Mouse (Mus musculus): ENCODE data around the gene B4galnt1.
"Not testable (repeated sequence)": the region's sequence is repeated elsewhere in the genome, so short reads cannot be mapped to it uniquely, and the experiment has no call there.

B4galnt1 gene

DNA sequence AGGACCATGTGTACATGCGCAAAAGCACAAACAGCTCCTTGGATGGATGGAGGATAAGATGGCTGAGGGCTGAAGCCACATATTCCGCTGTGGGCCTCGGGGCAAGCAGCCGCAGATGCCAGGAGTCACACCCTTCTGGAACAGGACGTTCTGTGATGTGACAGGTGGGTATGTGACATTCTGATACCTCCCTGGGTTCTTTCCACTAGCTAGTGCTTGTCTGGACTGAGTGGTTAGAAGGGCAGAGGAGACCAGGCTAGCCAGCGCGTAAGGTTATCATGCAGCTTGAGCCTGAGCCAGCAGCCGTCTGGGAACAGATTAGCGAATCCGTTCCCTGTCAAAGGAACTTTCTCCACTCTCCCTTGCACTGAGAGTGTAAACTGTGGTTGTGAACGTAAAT lies 24.1 kb upstream of the B4galnt1 start:
- CTCF ChIA-PET, result interaction anchor here (0.5 to 1.2 kb wide), 4 partner anchors 9 to 21 kb away, joined by 3 to 5 read pairs (median 4); no protein-coding TSS in a partner anchor

DNA sequence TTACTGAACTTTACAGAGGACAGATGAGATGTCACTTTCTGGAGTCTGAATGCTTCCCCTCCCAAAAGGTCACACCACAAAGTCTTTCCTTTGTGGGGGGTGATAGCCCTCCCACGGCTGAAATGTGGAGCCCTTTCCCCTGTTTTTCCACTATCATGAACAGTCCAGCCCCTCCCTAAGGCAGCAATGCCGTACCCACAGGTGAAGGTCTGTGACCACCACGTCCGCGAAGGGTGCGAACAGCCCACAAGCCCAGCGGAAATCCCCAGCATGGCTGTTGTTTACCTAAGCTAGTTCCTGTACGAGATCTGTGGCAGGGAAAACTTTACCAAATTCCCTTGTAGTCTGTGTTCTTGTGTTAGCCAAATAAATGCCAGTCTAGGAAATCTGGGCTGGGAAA lies 23.5 kb upstream of the B4galnt1 start:
- CTCF ChIA-PET, result interaction anchor here (1.2 kb wide), 1 partner anchor 18 kb away, joined by 3 read pairs; no protein-coding TSS in a partner anchor

DNA sequence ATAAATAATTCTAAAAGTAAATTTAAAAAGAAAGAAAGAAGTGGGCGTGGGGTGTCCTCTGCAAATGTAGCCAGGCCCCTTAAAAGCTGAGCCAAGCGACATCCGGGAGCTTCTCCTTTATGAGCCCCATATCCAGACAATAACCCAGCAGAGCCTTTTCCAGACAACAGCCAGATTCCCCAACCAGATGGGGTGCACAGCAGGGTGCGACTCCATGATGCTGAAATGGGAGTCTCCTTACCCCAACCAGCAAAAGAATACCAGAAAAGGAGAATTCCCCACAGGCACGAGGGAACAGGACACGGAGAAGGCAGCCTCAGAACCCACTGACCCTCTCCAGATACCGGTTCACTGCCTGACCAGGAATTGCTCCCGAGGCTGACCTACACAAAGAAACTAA lies 21.8 kb upstream of the B4galnt1 start:
- CTCF ChIA-PET, result interaction anchor here (0.5 to 0.7 kb wide), 4 partner anchors 23 to 990 kb away, joined by 3 to 18 read pairs (median 6); no protein-coding TSS in a partner anchor

GRCm38 (mm10) chr10:127144536-127144935 lies 20.5 kb upstream of the B4galnt1 start:
- CTCF ChIA-PET, result no interaction called here

DNA sequence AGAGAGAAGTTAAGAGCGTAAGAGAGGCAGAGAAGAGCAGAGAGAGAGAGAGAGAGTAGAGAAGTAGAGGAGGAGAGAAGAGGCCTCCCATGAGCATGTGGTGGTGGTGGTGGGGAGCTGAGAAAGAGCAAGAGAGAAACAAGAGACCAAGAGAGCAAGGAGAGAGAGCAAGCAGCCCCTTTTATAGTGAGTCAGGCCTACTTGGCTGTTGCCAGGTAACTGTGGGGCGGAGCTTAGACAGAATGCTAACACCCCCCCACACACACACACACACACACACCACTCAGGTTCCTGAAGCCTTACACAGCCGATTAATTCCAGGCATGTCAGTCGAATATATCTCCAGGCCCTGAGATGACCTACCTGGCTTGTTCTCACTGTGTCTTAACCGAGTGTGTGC lies 19.7 kb upstream of the B4galnt1 start:
- CTCF ChIA-PET, result interaction anchor here (0.6 to 0.7 kb wide), 3 partner anchors 16 to 80 kb away, joined by 3 to 4 read pairs (median 3); no protein-coding TSS in a partner anchor

DNA sequence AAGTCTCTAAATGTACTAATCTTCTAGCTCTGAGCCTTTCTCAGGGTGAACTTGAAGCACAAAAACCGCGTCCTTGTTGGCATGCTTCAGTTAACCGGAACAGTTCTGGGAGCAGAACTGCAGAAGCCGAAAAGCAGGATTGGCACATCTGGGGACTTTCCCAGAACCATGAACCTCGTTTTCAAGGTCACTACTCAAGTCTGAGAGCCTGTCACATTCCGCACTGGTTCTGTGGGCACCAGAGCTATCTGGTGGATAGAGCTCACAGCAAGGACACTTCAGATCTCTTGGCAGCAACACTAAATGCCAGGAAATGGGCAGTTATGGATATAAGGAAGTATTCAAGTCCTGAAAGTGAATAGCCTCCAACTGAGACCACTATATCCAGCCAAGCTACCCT lies 17.9 kb upstream of the B4galnt1 start:
- CTCF ChIA-PET, result no interaction called here

DNA sequence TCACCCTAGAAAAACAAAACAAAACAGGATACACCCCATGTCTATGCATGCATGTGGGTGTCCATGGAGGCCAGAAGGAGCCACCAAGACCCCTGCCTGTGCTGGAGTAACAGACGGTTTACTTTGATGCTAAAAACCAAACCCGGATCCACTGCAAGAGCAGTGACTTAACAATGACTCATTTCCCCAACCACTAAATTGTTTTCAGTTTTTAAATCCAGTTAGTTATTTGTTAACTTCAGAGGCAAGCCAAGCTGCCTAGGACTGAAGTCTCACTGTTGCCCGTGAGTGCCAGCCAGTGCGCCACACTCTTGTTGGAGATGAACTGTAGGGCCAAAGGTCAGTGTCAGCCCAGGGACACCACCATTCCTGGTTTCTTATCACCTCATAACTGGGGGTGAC lies 14.6 kb upstream of the B4galnt1 start:
- CTCF ChIA-PET, result no interaction called here

GRCm38 (mm10) chr10:127151233-127151632 lies 13.8 kb upstream of the B4galnt1 start:
- CTCF ChIA-PET, result not testable (repeated sequence)

DNA sequence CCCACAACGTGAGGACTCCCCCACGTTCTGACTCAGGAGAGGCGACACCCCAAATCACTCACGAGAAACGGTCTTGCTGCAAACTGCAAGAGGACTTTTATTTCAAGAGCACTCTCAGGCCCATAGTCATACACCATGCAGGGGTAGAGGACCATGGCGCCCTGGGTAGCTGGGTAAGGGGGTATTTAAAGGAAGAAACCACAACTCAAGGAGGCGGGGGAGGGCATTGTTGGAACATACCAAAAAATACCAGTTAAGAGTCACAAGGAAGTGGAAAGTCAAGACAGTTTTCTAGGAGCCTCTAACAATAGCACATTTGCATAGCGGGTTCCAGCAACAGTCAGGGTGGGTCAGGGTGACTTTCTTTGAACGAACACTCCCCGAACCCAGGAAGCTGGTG lies 12.5 kb upstream of the B4galnt1 start:
- CTCF ChIA-PET, result interaction anchor here (1.0 to 1.2 kb wide), 2 partner anchors 9 to 24 kb away, joined by 6 to 8 read pairs; no protein-coding TSS in a partner anchor

GRCm38 (mm10) chr10:127153323-127153722 lies 11.7 kb upstream of the B4galnt1 start:
- CTCF ChIA-PET, result interaction anchor here (0.6 to 1.2 kb wide), 4 partner anchors 9 to 43 kb away, joined by 3 to 8 read pairs (median 4); no protein-coding TSS in a partner anchor

DNA sequence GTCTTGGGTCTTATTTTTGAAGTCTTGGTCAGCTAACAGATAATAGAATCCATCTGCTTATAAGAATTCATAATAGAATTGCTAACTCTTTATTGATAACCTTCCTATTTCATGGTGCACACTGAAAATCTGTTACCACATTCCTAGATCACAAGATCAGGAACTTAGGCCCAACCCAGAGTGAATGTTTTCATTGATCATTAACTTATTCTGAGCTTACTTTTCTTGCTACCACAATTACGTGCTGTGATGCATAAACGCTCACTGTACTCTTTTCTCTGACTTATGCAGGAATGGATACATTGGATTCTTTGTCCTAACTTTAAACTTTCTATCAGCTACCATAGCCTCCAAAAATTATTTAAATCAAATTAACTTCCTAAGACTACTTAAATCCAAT lies 10.8 kb upstream of the B4galnt1 start:
- CTCF ChIA-PET, result interaction anchor here (1.2 kb wide), 1 partner anchor 14 kb away, joined by 3 read pairs; no protein-coding TSS in a partner anchor

DNA sequence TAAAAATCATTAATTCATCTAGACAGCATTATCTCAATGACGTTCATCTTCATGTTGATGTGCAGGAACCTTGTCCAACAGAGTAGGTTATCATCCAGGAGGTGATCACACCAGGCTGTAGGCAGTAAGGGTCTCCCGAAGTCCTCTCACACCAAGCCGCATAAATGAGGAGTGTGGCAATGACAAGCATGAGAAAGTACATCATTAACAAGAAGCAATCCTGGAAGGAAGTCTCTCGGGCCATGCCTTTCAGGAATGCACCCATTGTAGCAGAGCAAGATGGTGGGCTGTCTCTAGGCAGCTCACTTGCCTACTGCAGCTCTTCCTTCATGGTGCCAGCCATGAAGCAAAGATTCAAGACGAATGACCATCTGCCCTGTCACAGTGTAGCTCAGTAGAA lies 10.4 kb upstream of the B4galnt1 start:
- CTCF ChIA-PET, result interaction anchor here (1.2 kb wide), 1 partner anchor 14 kb away, joined by 3 read pairs; no protein-coding TSS in a partner anchor

DNA sequence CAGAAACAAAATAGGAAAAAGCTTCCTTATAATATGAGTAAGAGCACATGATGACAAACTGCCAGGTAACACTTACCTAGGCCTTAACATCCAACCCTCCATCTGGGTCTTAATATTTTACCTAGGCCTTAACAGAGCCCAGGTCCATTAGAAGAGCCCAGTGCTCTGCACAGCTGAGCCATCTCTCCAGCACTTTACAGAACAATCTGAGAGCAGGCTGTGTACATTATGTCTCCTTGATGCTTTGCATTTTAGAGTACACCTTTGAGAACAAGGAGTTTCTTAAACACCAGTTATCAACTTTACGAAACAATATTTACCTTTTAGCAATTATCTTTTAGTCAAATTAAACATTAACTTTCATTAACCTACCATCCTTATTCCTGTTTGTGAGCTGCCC lies 8.9 kb upstream of the B4galnt1 start:
- CTCF ChIA-PET, result no interaction called here

DNA sequence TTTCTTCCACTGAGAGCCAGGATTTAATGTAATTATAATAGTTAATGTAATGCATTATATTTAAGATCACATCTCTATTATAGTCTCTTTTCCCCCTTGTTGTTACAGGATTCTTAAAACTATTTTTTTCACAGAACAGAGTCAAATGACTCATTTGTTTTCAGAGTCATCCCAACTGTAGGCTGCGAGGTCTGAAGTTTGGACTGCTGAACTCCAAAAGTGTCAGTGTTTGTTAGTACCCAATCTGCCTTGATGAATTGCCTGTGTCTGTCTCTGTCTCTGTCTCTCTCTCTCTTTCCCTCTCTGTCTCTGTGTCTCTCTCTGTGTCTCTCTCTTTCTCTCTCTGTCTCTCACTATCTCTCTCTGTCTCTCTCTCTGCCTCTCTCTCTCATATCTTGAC lies 8.5 kb upstream of the B4galnt1 start:
- CTCF ChIA-PET, result no interaction called here

DNA sequence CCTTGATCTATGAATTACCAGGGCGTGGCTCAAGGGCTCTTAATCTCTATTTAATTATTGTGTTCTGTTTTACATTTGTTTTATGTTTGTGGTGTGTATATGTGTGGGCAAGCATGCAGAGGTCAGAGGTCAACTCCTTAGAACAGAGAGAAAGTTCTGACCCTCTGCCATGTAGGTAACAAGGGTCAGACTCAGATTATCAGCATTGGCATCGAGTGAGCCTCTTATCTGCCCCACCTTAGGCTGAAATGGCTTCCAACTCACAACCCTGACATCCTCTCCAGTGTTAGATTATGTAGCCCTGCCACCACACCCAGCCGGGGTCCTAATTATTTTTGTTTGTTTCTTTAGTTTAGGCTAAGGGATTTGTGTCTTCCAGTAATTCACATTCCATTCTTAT lies 6.6 kb upstream of the B4galnt1 start:
- CTCF ChIA-PET, result interaction anchor here (0.6 kb wide), 2 partner anchors 36 to 52 kb away, joined by 3 read pairs; no protein-coding TSS in a partner anchor

DNA sequence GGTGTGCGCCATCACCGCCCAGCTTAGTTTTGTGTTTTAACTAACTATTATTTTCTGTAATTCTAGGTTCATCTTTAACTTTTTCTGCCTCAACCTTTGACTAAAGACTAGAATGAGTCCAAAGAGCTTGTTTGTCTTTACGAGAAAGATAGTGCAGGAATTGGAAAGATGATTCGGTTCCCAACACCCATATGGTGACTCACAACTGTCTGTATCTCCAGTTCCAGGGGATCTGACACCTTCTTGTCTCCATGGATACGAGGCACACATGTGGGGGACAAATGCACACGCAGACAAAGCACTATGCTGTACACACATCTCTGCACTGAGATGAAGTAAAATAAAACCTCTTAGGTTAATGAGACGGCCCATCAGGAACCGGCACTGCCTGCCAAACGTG lies 4.9 kb upstream of the B4galnt1 start:
- CTCF ChIA-PET, result no interaction called here

- CTCF ChIA-PET, result interaction anchor here (0.6 to 0.7 kb wide), 2 partner anchors 16 to 23 kb away, joined by 4 read pairs; no protein-coding TSS in a partner anchor
These were observed 4.3 kb upstream of the B4galnt1 start for GRCm38 (mm10) chr10:127160728-127161127.

GRCm38 (mm10) chr10:127162771-127163261 lies 2.2 kb upstream of the B4galnt1 start:
- CTCF ChIA-PET, result interaction anchor here (0.6 kb wide), 1 partner anchor 362 kb away, joined by 9 read pairs; no protein-coding TSS in a partner anchor

- CTCF ChIA-PET, result interaction anchor here (0.6 kb wide), 2 partner anchors 19 to 31 kb away, joined by 3 to 4 read pairs; no protein-coding TSS in a partner anchor
These were observed 835 bp upstream of the B4galnt1 start for GRCm38 (mm10) chr10:127164190-127164589.

GRCm38 (mm10) chr10:127165354-127165653 lies 279 bp downstream of the B4galnt1 start:
- CTCF ChIA-PET, result no interaction called here

GRCm38 (mm10) chr10:127165654-127166403 lies 804 bp downstream of the B4galnt1 start:
- CTCF ChIA-PET, result interaction anchor here (0.6 kb wide), 2 partner anchors 22 to 64 kb away, joined by 3 to 4 read pairs; no protein-coding TSS in a partner anchor

DNA sequence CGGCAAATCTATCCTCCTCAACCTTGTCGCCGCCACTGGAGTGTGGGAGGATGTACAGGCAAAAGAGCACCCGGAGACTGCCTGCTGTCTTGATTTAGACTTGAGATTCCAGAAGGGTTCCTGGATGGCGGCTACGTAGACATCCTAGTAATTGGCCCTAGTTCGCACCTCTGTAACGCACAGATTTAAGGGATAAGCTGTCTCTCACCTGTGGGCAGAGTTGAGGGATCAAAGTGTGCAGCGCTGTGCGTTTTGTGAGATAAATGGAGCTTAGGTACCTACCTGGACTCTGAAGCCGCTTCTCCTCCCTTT lies 1.3 kb downstream of the B4galnt1 start:
- CTCF ChIA-PET, result interaction anchor here (0.6 kb wide), 2 partner anchors 23 to 63 kb away, joined by 3 to 4 read pairs; no protein-coding TSS in a partner anchor
